Mouse (Mus musculus): ENCODE data around the gene Tbc1d5.

- TF ChIP-seq CTCF (IDR thresholded peaks at IDR 0.05; ENCODE audit: control insufficient read depth, insufficient read depth, insufficient replicate concordance, low read depth, low read length), result no peak
- TF ChIP-seq POLR2A (IDR thresholded peaks at IDR 0.05; ENCODE audit: control insufficient read depth, low read depth, low read length), result no peak
Observed at GRCm38 (mm10) chr17:50867297-50867696, 311.9 kb downstream of the Tbc1d5 start.

All from testis, adult 2 months (tissue).